Mouse (Mus musculus) adrenal gland, postnatal 14 days (tissue): ENCODE results near the gene H2al1f. TPM values are rescaled to one million over a fixed set of nuclear protein-coding genes. Genes with fewer than 3 reads are reported as not detected.
A peak's percentile ranks its signal among the peaks of the same experiment; 100 is the strongest.
"Not testable (repeated sequence)": the region's sequence is repeated elsewhere in the genome, so short reads cannot be mapped to it uniquely, and the experiment has no call there.

Source experiments
- DNase-seq: peaks from one replicate; pipeline ENCODE4 v3.0.0; 2021; ENCODE audit warnings: mixed read lengths
- long read RNA-seq, 2 experiments: library from polyadenylated mRNA; stranded (forward); transcript quantifications; one replicate each; pipeline ENCODE4 v2.0.0; 2021
- total RNA-seq: library from RNA; stranded (reverse); gene quantifications from 2 replicates; pipeline ENCODE4 v1.2.3, GENCODE M21; 2021

The H2al1f gene
- not detected in 2 replicates for total RNA-seq
- long read RNA-seq, experiment 1: 0 reads
- long read RNA-seq, experiment 2: 0 reads

GRCm38 (mm10) chrX:11314858-11315257 is at the start of gene H2al1f:
Gene H2al1f (plus strand): TSS chrX:11315158.
- DNase-seq: not testable (repeated sequence)

DNA sequence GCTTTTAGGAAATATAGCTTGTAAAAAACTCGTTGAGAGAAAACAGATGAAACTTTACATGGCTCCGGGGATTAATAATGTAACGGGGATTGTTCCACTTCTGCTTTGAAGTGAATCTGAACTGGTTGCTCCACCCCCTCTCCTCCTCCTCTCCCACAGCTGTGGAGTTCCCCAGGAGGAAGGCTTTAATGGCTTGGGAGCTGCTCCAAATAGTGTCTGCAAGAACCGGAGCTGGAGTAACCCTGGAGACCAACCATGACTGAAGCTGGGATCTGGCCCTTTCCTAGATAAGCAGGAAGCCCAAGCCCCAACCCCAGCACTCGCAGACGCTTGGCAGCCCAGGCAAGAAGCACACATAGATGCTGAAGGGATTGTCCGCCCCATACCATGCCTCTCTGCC is 47.2 kb upstream of the H2al1f start:
- no peak for DNase-seq

- peak; percentile 37 for DNase-seq
Observed at GRCm38 (mm10) chrX:11269074-11269473, 45.9 kb upstream of the H2al1f start.

DNA sequence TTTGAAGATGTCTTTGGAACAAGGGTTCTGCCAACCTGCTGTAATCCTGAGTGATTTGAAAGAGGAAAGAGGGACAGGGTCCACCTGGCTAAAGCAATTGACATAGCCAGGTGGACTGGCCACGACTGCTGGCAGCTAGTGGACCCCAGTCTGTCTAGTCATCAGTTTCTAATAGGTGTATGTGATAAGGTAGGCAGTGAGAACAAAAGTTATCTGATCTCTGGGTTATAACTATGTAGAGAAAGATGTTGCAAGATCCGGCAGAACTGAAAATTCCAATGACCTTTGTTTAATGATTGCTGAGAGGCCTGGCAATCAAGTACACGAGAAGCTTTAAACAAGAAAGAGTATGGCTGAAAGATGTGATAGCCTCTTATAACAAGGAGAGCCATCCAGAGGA is 41.8 kb upstream of the H2al1f start:
- DNase-seq: no peak

DNA sequence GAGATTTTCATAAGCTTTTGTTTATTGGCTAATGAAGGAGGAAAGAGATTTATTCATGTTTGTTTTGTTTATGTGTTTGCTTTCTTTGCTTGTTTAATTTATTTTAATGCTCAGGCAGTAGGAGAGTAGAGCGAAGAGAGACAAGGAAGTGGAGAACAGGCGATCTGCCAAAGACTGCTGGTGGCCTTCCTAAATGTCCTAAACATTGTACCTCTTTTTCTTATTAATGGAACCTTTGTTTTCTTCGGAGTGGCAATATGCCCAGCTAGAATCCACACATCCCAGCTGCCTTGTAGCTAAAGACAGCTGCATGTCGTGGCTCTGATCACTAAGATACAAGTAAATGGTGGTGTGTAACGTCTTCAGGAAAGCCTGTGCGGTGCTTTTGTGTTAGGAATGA is 37.9 kb upstream of the H2al1f start:
- DNase-seq: no peak

DNA sequence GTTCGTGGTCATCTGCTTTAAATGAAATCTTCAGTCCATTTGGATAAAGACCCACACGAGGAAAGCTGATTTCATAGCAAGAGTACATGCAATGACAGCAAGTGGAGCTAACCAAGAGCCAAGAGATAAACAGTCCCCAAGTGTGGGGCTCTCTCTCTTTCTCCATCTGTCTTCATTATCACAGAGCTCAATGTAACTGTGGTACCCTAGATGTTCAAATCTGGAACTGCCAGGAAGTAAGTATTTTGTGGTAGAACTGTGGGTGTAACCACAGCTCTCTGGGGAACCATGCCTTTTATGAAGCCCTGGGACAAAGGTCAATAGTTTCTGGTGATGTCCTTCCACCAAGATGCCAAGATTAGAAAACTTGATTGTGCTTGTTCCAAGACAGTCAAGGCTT is 34.2 kb upstream of the H2al1f start:
- DNase-seq: no peak

DNA sequence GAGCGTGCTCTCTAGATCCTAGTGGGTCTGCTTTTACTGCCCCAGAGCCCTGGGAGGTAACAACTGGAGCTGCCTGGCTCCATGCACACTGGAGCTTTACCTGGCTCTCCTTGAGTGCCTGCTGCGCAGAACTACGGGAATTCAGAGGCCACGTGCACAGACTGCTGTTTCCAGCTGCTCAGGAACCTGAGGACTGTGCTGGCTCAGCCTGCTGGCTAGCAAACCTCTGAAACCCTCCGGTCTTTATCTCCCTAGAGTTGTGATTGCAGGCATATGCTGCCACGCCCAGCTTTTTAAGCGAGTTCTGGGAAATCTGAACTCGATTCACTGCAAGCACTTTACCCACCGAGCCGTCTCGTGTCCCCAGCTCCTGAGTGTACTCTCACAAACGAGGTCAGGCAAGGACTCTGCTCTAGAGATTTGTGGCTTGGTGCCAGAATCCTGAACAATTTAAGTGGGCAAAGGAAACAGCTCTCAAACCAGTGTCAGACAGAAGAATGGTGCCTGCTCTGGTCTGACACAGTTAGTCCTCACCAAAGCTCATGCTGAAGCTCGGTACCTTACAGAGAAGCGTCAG is 26.6 kb upstream of the H2al1f start:
- DNase-seq: peak; percentile 19

GRCm38 (mm10) chrX:11289244-11289643 is 25.7 kb upstream of the H2al1f start:
- DNase-seq: no peak

- not testable (repeated sequence) for DNase-seq
Observed at GRCm38 (mm10) chrX:11298957-11299356, 16.0 kb upstream of the H2al1f start, which contains the start of gene H2al1a. Gene H2al1a (plus strand): TSS chrX:11299257.

- not testable (repeated sequence) for DNase-seq
Observed at GRCm38 (mm10) chrX:11302132-11302531, 12.8 kb upstream of the H2al1f start, which contains the start of gene H2al1b. Gene H2al1b (plus strand): TSS chrX:11302432.

DNA sequence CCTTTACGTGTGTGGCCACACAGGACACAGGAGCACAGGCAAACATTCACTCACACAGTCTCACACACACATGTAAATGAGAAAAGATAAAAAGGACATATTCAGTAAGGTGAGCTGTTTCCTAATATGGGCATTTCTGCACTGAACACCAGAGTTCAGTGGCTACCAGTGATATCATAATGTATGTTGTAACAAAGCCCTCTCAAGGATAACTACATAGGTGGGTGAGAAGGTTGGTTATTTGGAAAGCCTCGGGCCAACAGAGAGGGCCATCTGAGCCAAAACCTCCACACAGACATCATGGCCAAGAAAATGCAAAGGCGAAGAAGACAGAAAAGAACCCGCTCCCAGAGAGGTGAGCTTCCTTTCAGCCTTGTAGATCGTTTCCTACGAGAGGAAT is 9.6 kb upstream of the H2al1f start, which contains the start of gene H2al1c:
H2al1c (plus strand) TSS at position 301 of the 400 bp plus-strand sequence.
- not testable (repeated sequence) for DNase-seq

DNA sequence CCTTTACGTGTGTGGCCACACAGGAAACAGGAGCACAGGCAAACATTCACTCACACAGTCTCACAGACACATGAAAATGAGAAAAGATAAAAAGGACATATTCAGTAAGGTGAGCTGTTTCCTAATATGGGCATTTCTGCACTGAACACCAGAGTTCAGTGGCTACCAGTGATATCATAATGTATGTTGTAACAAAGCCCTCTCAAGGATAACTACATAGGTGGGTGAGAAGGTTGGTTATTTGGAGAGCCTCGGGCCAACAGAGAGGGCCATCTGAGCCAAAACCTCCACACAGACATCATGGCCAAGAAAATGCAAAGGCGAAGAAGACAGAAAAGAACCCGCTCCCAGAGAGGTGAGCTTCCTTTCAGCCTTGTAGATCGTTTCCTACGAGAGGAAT is 6.4 kb upstream of the H2al1f start, which contains the start of gene H2al1d:
H2al1d (plus strand) TSS at position 301 of the 400 bp plus-strand sequence.
- DNase-seq: not testable (repeated sequence)

- DNase-seq: not testable (repeated sequence)
Observed at GRCm38 (mm10) chrX:11311634-11312033, 3.3 kb upstream of the H2al1f start, which contains the start of gene H2al1e. Gene H2al1e (plus strand): TSS chrX:11311934.

GRCm38 (mm10) chrX:11317956-11318355 is 3.0 kb downstream of the H2al1f start, which contains the start of gene H2al1g:
Gene H2al1g (plus strand): TSS chrX:11318256.
- DNase-seq: not testable (repeated sequence)

DNA sequence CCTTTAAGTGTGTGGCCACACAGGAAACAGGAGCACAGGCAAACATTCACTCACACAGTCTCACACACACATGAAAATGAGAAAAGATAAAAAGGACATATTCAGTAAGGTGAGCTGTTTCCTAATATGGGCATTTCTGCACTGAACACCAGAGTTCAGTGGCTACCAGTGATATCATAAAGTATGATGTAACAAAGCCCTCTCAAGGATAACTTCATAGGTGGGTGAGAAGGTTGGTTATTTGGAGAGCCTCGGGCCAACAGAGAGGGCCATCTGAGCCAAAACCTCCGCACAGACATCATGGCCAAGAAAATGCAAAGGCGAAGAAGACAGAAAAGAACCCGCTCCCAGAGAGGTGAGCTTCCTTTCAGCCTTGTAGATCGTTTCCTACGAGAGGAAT is 6.2 kb downstream of the H2al1f start, which contains the start of gene H2al1h:
H2al1h (plus strand) TSS at position 301 of the 400 bp plus-strand sequence.
- not testable (repeated sequence) for DNase-seq

GRCm38 (mm10) chrX:11324359-11324758 is 9.4 kb downstream of the H2al1f start, which contains the start of gene H2al1i:
Gene H2al1i (plus strand): TSS chrX:11324659.
- not testable (repeated sequence) for DNase-seq

GRCm38 (mm10) chrX:11327522-11327921 is 12.6 kb downstream of the H2al1f start, which contains the start of gene H2al1j:
Gene H2al1j (plus strand): TSS chrX:11327822.
- not testable (repeated sequence) for DNase-seq

GRCm38 (mm10) chrX:11345762-11346161 is 30.8 kb downstream of the H2al1f start:
- no peak for DNase-seq

DNA sequence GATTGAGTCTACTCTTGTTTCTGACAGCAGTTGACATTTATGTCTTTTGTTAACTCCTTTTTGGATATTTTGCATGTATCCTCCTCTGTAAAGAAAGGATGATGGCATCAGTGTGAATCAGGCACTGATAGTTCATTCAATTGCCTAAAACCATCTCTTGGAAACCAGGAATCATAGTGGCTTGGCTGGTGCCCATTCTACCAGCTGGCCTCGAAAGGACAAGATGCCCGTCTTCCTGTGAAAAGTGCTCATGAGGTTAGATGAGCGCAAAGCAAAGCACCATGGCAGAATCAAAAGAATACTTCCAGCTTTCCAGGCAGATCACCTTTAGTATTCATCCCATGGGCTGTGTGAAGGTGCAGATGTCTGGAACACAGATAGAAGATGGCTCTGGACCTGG is 31.8 kb downstream of the H2al1f start:
- no peak for DNase-seq

GRCm38 (mm10) chrX:11360823-11361222 is 45.9 kb downstream of the H2al1f start:
- no peak for DNase-seq

DNA sequence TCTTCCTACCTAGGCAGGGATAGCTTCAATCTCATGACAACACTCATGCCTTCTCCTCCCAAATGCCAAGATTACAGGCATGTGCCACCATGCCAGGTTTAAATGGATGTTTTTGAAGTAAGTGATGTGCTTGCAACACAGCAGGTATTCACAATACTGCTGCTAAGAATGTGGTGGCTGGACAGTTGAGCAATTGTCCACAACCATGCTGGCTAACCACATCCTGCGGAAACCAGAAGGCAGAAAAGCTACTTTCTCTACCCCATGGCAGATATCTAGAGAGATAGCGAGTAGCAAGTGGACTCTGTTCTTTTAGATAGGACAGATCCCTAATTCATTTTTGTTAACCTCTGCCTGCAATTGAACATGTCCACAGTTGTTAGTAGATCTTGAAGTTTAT is 46.3 kb downstream of the H2al1f start:
- DNase-seq: no peak

GRCm38 (mm10) chrX:11363890-11364289 is 48.9 kb downstream of the H2al1f start:
- DNase-seq: peak; percentile 58
